Comparison of ENCODE assay signal across 10 mouse cellular contexts in the genomic region with DNA sequence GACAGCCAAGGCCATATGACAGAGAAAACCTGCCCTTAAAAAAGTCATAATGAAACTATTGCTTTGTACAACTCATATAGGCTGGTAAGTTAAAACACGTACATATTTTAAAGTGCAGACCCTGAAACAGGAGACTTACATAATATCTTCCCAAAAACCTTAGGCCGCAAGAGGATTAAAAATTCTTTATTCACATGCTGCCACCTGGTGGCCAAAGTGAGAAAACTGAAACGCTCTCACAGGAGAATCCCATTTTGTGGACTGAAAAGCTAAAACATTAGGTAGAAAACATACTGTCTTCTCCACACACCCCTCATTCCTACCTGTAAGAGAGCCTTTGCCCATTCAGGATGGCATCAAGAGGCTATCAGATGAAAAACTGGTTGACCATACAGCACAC. TPM values are rescaled to one million over a fixed set of nuclear protein-coding genes. Genes with fewer than 3 reads are reported as not detected.
DNase-seq lines count a peak whose midpoint lies in the region; ATAC-seq and TF ChIP-seq lines count a peak whose summit lies in the region.
"Had no signal": no experiment of that assay in that cellular context is flagged by ENCODE, and none has a peak within 500 bp of the region (broad histone marks: within the 10 kb centered on the region; RNA-seq: fewer than 3 reads in every experiment).

No protein-coding gene starts in this region.

- H3K4me3 ChIP-seq in kidney, embryonic 16.5 days (ENCODE audit: low read length): no peak overlapping the region
- H3K4me3 ChIP-seq in hindbrain, embryonic 12.5 days: no peak overlapping the region
- H3K4me3 ChIP-seq in left cerebral cortex, adult 2 months: no peak overlapping the region
- H3K4me3 ChIP-seq: embryonic facial prominence, embryonic 15.5 days; megakaryocyte, embryonic 14.5 days had no signal

- no peak overlapping the region for H3K27ac ChIP-seq in kidney, embryonic 16.5 days (ENCODE audit: low read length)
- H3K27ac ChIP-seq in hindbrain, embryonic 12.5 days: no peak overlapping the region
- peak overlapping the region; percentile 69 for H3K27ac ChIP-seq in left cerebral cortex, adult 2 months
- H3K27ac ChIP-seq: embryonic facial prominence, embryonic 15.5 days had no signal

- no peak for ATAC-seq in kidney, embryonic 16.5 days (ENCODE audit: low FRiP score, low TSS enrichment)
- no peak for ATAC-seq in Patski
- ATAC-seq in hindbrain, embryonic 12.5 days (ENCODE audit: low FRiP score): 0 out of 2 replicates have a peak, but pooled peaks have one; percentile 12

- WGBS in kidney, embryonic 16.5 days: 15% methylated on average over 3 of the region's 3 CpGs
- WGBS in hindbrain, embryonic 12.5 days: 21% methylated on average over 3 of the region's 3 CpGs

- peak; percentile 53 for DNase-seq in kidney, adult 18-20 months
- DNase-seq in Patski (ENCODE audit: low read depth, low spot score): no peak
- peak; percentile 65 to 79 for DNase-seq in cerebellum, postnatal 25 days
- DNase-seq in left cerebral cortex, adult 2 months (ENCODE audit: extremely low spot score in 1 of 2, low spot score in 2 of 2): peak; percentile 72 to 75
- peak; percentile 44 for DNase-seq in neural tube, embryonic 10.5 days (ENCODE audit: extremely low spot score, low spot score)
- no peak for DNase-seq in urinary bladder, adult 18-20 months (ENCODE audit: low spot score in 2 of 2)

- H3K9me3 ChIP-seq in kidney, embryonic 16.5 days (ENCODE audit: low read length): no peaks in the 10 kb centered on the region
- no peaks in the 10 kb centered on the region for H3K9me3 ChIP-seq in hindbrain, embryonic 12.5 days (replicated peaks)
- H3K9me3 ChIP-seq: embryonic facial prominence, embryonic 15.5 days; megakaryocyte, embryonic 14.5 days had no signal

- TF ChIP-seq CTCF in Patski (IDR thresholded peaks at IDR 0.05): peak; percentile 25
- peak; percentile 85 for TF ChIP-seq CTCF in left cerebral cortex, adult 2 months (IDR thresholded peaks at IDR 0.05)

- H3K27me3 ChIP-seq in kidney, embryonic 16.5 days (ENCODE audit: insufficient read depth, low read length): no peaks in the 10 kb centered on the region
- no peaks in the 10 kb centered on the region for H3K27me3 ChIP-seq in Patski
- no peaks in the 10 kb centered on the region for H3K27me3 ChIP-seq in hindbrain, embryonic 12.5 days
- H3K27me3 ChIP-seq: embryonic facial prominence, embryonic 15.5 days had no signal

- H3K4me2 ChIP-seq in kidney, embryonic 16.5 days (replicated peaks; ENCODE audit: low read depth, low read length): no peak overlapping the region
- no peak overlapping the region for H3K4me2 ChIP-seq in hindbrain, embryonic 12.5 days (replicated peaks)
- H3K4me2 ChIP-seq: embryonic facial prominence, embryonic 15.5 days had no signal

- POLR2A ChIA-PET in Patski (lab: Charles Lee): no interaction called here

- H3K36me3 ChIP-seq in kidney, embryonic 16.5 days (ENCODE audit: insufficient read depth, low read length): peaks cover 15% of the 10 kb centered on the region
- H3K36me3 ChIP-seq in hindbrain, embryonic 12.5 days: peaks cover 19% of the 10 kb centered on the region

- CTCF ChIA-PET in Patski (lab: Charles Lee): interaction anchor here (0.7 to 3.3 kb wide), 6 partner anchors 11 to 380 kb away, joined by 3 to 19 read pairs (median 6); a partner anchor contains a TSS

- in situ Hi-C loops in Patski (cut with MboI; ENCODE audit: low pct_unique_long_range_greater_than_20kb): loop anchor here (5.0 kb wide), 1 partner anchor 540 kb away; a partner anchor contains a TSS

- intact Hi-C loops in left cerebral cortex, adult 2 months (cut with DNase I): loop anchor here (1.0 to 5.0 kb wide), 4 partner anchors 381 to 547 kb away; no protein-coding TSS in a partner anchor

- H3K4me1 ChIP-seq in kidney, embryonic 16.5 days (ENCODE audit: insufficient read depth, low read length): no peaks in the 10 kb centered on the region
- peaks cover under 1% of the 10 kb centered on the region; the same call in 1 of the 2 replicates for H3K4me1 ChIP-seq in hindbrain, embryonic 12.5 days

- no peak overlapping the region for H3K9ac ChIP-seq in kidney, embryonic 16.5 days (replicated peaks; ENCODE audit: low read length)
- H3K9ac ChIP-seq in hindbrain, embryonic 12.5 days: no peak overlapping the region
- H3K9ac ChIP-seq: embryonic facial prominence, embryonic 15.5 days had no signal

RNA-seq across cellular contexts. Expression of a gene that starts 21.1 kb away (rescaled TPM):
- 28.5 and 30.2 TPM in 2 replicates for polyA plus RNA-seq in kidney, embryonic 16.5 days (2015; fragmentation: Nextera tagmentation; extraction: Ambion mirVana)
- polyA plus RNA-seq in Patski (2021): 23.1 TPM
- 52.6 and 54.2 TPM in 2 replicates for polyA plus RNA-seq in hindbrain, embryonic 12.5 days (2016; fragmentation: Nextera tagmentation; extraction: Ambion mirVana)
- total RNA-seq in left cerebral cortex, adult 2 months (2021): 10 to 100 TPM; 30.0 to 32.2 TPM

RNA-seq across cellular contexts. Expression of a gene that starts 40.0 kb away (rescaled TPM):
- 469 and 481 TPM in 2 replicates for polyA plus RNA-seq in kidney, embryonic 16.5 days (2015; fragmentation: Nextera tagmentation; extraction: Ambion mirVana)
- polyA plus RNA-seq in Patski (2021): 162 TPM
- 654 and 704 TPM in 2 replicates for polyA plus RNA-seq in hindbrain, embryonic 12.5 days (2016; fragmentation: Nextera tagmentation; extraction: Ambion mirVana)
- 100 to 1,000 TPM; 282 to 289 TPM for total RNA-seq in left cerebral cortex, adult 2 months (2021)

Comparison
In these comparisons a context has a peak if more than half of its experiments do, and no peak if none do; other contexts are left out.
1. DNase-seq: peak in kidney, adult 18-20 months (single experiment), cerebellum, postnatal 25 days (2 of 2), left cerebral cortex, adult 2 months (2 of 2) and neural tube, embryonic 10.5 days (single experiment); none in Patski (single experiment) and urinary bladder, adult 18-20 months (0 of 2).